Mouse (Mus musculus) brown adipose tissue, adult 24 weeks (tissue): ENCODE measurements around the gene Hoxd8. TPM values are rescaled to one million over a fixed set of nuclear protein-coding genes. Genes with fewer than 3 reads are reported as not detected.

Experiments used
- H3K27ac ChIP-seq: fragments of 200-500 bp; replicated peaks from 2 replicates; pipeline ENCODE4 v1.5.1; 2012; ENCODE audit warnings: low read depth, mild to moderate bottlenecking, low read length
- H3K4me1 ChIP-seq: fragments of 200-500 bp; 2 replicates; pipeline ENCODE4 v1.6.1; 2012; ENCODE audit warnings: low read length, mixed read lengths; ENCODE audit not compliant: control insufficient read depth, insufficient read depth, insufficient read length
- H3K4me3 ChIP-seq: fragments of 200-500 bp; 2 replicates; pipeline ENCODE4 v1.5.1; 2012; ENCODE audit warnings: low read depth, mild to moderate bottlenecking, low read length, moderate library complexity; ENCODE audit not compliant: insufficient read depth
- polyA plus RNA-seq: library from polyadenylated mRNA; stranded (reverse); fragments of >200 nt; gene quantifications from 2 replicates; pipeline ENCODE4 v1.2.4, GENCODE M21; 2012; ENCODE audit not compliant: missing spikeins, insufficient read depth, insufficient read length

Gene Hoxd8
- polyA plus RNA-seq: 7.4 and 10.4 TPM in 2 replicates

- H3K4me1 ChIP-seq: peaks cover 2% of the 10 kb centered on the region; the same call in 1 of the 2 replicates
- H3K4me3 ChIP-seq: peak within 1 kb of the TSS; percentile 79
- H3K27ac ChIP-seq: peak within 1 kb of the TSS; percentile 70
Observed at GRCm38 (mm10) chr2:74704393-74704998, at the start of gene Hoxd8. Hoxd8 (plus strand) TSS chr2:74704615.

DNA sequence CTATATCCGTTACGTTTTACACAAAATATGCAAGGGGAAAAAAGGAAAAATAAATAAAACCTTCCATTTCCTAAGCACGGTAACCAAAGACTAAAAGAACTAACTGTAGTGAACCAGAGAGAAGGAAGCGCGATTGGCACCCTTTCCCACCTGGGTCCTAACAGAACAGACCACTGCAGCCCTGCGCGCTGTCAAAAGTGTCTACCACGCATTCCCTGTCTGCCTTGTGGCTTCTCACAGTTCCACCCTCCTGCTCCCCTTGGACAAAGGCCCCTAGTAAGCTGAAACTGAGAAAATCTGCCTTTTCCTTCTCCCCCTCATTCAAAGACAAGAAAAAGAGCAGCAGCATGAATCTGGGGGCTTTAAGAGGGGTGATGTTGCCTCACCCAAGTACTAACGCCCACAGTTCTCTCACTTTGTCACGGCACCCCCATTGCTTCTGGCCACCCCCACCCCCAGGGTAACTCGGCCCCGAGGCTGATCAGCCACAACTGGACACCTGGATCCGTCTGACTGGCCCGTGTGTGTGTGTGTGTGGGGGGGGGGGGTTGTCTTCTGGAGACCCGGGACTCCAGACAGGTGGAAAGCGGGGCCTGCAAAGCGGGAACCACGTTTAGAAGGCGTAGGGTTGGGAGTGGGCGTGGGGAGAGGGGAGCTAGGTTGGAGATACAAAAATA lies 49.5 kb upstream of the Hoxd8 start:
- no peak overlapping the region for H3K4me3 ChIP-seq
- H3K27ac ChIP-seq: no peak overlapping the region
- H3K4me1 ChIP-seq: no peaks in the 10 kb centered on the region

GRCm38 (mm10) chr2:74655420-74655781 lies 49.0 kb upstream of the Hoxd8 start:
- no peak overlapping the region for H3K27ac ChIP-seq
- H3K4me1 ChIP-seq: no peaks in the 10 kb centered on the region
- H3K4me3 ChIP-seq: no peak overlapping the region

GRCm38 (mm10) chr2:74655821-74656631 lies 48.4 kb upstream of the Hoxd8 start:
- H3K27ac ChIP-seq: no peak overlapping the region

DNA sequence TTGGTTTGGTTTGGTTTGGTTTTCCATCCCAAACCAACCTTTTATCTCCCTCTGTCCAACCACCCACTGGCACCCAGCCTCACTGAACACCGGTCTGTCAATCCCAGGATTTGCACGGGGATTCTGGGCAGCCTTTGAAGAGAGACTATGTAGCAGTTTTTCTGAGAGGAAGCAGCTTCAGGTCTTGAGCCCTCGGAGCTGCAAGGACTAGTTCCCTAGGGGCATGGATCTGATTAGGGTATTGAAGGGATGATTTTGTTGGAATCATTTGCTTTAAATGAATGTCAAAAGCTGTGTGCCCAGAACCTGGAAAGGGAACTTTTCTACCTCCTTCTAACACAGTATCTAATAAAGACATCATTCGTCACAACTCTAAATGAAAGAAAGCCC lies 47.8 kb upstream of the Hoxd8 start:
- Histone ChIP-seq H3K4me3 (no peak overlapping the region), H3K27ac (no peak overlapping the region), H3K4me1 (no peaks in the 10 kb centered on the region)

More at GRCm38 (mm10) chr2:74655821-74656631, 48.4 kb upstream of the Hoxd8 start:
- no peaks in the 10 kb centered on the region for H3K4me1 ChIP-seq
- H3K4me3 ChIP-seq: no peak overlapping the region

DNA sequence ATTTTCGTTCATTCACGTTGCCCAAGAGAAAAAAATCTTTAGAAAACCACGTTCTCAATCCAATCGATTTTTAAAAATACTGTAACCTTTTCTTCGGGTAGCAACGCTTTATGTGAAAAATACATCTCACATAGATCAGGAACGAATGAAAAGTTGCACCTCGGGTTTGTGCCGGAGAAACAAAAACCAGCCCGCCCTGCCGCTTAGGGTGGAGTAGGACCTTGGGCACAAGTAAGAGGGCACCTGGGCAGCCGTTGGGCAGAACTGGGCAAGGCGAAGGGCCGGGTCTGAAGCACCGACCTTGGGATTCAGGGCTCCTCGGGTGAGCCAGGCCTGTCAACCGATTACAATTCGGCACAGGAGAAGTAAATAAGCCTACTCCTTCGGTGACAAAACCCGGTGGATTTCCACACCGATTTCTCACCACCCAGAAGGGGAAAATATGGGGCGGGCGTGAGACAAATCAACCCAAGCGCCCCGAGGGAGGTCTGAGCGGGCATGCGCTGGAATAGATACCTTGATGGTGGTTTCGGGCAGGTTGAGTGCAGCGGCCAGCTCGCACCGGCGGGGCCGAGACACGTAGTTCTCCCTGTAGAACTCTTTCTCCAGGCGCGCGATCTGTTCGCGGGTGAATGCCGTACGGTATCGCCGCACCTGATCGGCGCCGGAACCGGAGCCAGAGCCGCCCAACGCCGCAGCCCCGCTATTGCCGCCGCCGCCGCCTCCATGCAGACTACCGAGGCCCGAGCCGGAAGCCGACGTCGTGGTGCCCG lies 47.0 kb upstream of the Hoxd8 start:
- H3K27ac ChIP-seq: no peak overlapping the region

GRCm38 (mm10) chr2:74658024-74658666 lies 46.3 kb upstream of the Hoxd8 start:
- Histone ChIP-seq H3K4me3 (no peak overlapping the region), H3K4me1 (no peaks in the 10 kb centered on the region), H3K27ac (no peak overlapping the region)

More for the DNA sequence above, 47.0 kb upstream of the Hoxd8 start:
- Histone ChIP-seq H3K4me3 (no peak overlapping the region), H3K4me1 (no peaks in the 10 kb centered on the region)

- H3K27ac ChIP-seq: no peak overlapping the region
- no peaks in the 10 kb centered on the region for H3K4me1 ChIP-seq
- no peak overlapping the region for H3K4me3 ChIP-seq
Observed at GRCm38 (mm10) chr2:74658667-74659371, 45.6 kb upstream of the Hoxd8 start.

DNA sequence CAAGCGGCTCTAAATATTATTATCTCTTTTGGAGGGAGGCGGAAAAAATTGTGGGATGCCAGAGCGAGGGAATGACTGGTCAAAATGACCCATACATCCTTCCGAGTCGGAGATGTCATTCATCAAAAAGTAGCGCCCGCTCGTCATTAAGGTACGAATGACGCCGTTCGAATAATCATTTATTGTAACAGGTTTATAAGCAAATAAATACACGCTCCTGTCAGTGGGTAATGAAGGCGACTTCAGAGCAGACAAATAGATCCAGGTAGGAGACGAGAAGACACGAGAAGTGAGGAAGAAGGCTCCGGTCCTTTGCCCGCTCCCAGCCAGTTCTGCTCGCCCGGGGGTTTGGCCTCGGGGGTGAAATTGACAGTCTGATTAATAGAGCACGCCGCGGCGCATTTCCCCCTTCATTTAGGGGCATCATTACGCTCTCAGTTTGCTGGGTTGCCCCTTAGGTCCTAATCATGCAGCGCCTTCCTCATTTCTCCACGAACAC lies 44.9 kb upstream of the Hoxd8 start, which contains the start of gene Evx2:
Gene Evx2 (minus strand): TSS at position 51 of the 499 bp plus-strand sequence.
- Histone ChIP-seq H3K4me3 (no peak within 1 kb of the TSS), H3K4me1 (no peaks in the 10 kb centered on the region), H3K27ac (no peak within 1 kb of the TSS)

DNA sequence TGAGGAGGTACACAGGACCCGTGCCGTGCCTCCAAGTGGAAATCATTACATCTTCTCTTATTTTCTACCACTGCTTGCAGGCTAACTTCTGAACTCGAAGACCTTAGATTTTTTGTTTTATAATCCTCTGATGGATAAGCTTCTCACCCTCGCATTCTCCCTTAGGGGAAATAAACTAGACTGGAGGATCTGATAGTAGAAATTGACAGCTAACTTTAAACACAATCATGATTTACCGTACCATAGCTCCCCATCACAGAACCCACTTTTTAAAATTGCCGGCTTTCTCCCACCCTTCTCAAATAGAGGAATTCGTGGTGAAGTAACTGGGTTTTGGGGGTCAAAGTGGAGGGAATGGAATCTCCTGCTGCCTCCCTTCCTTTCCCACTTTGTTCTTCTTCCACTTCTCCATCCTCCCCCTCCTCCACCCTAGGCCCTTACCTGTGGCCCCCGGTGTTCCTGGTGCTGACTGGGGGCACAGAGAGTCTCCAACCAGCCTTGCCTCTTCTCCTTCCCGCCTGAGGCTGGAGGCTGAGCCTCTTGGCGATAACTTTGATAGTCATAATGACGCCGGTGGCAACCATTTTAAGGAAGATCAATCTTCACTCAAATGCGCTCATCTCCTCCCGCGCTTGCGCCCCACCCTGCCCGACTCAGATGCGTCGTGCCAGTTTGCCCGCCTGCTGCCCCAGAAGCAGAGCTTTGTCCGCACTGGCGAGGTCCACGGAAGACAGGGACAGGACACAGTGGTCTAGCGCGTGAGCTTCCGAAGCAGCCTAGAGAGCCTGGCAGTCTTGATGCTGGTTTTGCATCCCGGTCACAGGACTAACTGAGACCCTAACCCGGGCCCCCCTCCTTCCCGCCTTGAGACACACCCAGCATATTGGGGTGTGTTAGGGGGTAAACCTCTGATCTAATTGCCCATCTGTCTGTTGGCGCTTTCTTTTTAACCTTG lies 43.7 kb upstream of the Hoxd8 start:
- H3K27ac ChIP-seq: no peak overlapping the region
- no peaks in the 10 kb centered on the region for H3K4me1 ChIP-seq
- H3K4me3 ChIP-seq: no peak overlapping the region

- Histone ChIP-seq H3K27ac (no peak overlapping the region), H3K4me1 (no peaks in the 10 kb centered on the region), H3K4me3 (no peak overlapping the region)
Observed at GRCm38 (mm10) chr2:74661685-74662084, 42.7 kb upstream of the Hoxd8 start.

GRCm38 (mm10) chr2:74663291-74663925 lies 41.0 kb upstream of the Hoxd8 start:
- Histone ChIP-seq H3K4me3 (no peak overlapping the region), H3K27ac (no peak overlapping the region), H3K4me1 (no peaks in the 10 kb centered on the region)

- Histone ChIP-seq H3K4me3 (no peak overlapping the region), H3K27ac (no peak overlapping the region)
Observed at GRCm38 (mm10) chr2:74666411-74666810, 38.0 kb upstream of the Hoxd8 start.

More at GRCm38 (mm10) chr2:74666411-74666810, 38.0 kb upstream of the Hoxd8 start:
- H3K4me1 ChIP-seq: no peaks in the 10 kb centered on the region
